Mouse (Mus musculus) adrenal gland, adult 8-10 months (tissue): ENCODE data around the gene Fzd1. TPM values are rescaled to one million over a fixed set of nuclear protein-coding genes. Genes with fewer than 3 reads are reported as not detected.

Experiments
- DNase-seq: peaks from one replicate; pipeline ENCODE4 v3.0.0; 2022
- microRNA-seq, 2 experiments: library from miRNA; unstranded; fragments of <30 nt; microRNA quantifications; one replicate each; pipeline ENCODE4 v1.2.0; 2022
- total RNA-seq, 4 experiments: library from RNA; stranded (reverse); gene quantifications; 2 replicates each; pipeline ENCODE4 v1.2.4; 2022

Fzd1 gene
- total RNA-seq, 4 experiments from 2014 or later: 14.8 to 17.6 (median 16.2) TPM

GRCm38 (mm10) chr5:4742722-4743121 is 15.1 kb downstream of the Fzd1 start:
- DNase-seq: no peak

DNA sequence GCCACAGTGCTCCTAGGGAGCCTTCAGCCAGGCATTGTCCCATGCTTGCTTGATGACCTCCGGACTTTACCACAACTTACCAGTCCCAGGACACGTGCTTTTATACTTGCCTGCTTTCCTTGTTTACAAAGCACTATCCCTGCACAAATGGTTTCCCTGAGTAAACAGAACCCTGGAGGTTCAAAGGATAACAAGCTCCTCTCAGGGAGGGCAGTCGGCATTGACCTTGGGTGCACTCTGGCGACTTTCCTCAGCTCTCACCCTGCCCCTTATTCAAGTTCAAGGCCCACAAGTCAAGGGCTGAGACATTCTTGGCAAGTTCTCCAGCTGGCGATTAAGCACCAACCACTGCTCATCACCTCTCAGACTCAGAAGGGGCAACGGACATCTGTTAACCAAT is 20.8 kb downstream of the Fzd1 start:
- DNase-seq: no peak

DNA sequence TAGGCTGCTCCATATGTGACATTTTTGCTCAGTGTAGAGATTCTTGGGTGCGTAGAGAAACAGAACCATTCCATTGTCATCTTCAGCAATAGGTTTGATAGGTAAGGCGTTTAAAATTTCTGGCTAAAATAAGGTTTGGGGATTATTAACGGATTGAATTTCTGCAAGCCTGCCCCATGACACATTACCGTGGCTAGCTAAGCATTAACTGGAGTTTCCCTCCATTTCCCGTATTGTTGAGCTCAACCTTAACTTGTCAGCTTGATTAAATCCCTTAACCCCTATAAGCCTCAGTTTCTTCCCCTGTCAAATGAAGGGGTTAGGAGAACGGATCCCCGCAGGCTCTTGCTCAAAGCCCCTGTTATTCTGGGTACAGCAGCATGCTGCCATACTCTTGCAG is 22.4 kb downstream of the Fzd1 start:
- DNase-seq: no peak

- no peak for DNase-seq
Measured at GRCm38 (mm10) chr5:4733239-4733638, 24.6 kb downstream of the Fzd1 start.

GRCm38 (mm10) chr5:4732241-4733229 is 25.3 kb downstream of the Fzd1 start:
- no peak for DNase-seq

- DNase-seq: no peak
Measured at GRCm38 (mm10) chr5:4731743-4732215, 26.1 kb downstream of the Fzd1 start.

DNA sequence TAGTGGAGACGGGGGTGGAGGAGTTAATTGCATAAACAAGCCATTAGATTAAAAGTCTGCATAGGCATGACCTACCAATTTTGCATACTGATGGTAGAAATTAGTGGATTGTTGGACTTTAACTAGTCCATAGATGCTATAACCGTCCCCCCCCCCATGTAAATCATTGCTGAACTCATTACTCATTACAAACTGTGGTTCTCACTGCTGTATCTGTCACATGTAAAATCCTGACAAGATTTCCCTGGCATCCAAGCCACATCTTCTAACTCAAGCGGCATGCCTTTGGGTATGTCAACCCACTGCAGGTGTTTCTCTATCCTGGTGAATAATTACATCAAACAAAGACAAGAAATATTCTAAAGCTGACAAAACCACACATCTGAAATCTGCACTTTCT is 26.8 kb downstream of the Fzd1 start:
- DNase-seq: no peak

Small RNA genes within 50 kb of the gene (microRNA-seq; reads per million reads assigned to microRNA genes)
- gene Gm44483: 0 reads per million in 2 experiments
